Mouse (Mus musculus) monocyte, adult 5-6 weeks (primary cell): ENCODE measurements around the gene Polr3gl. TPM values are rescaled to one million over a fixed set of nuclear protein-coding genes. Genes with fewer than 3 reads are reported as not detected.

Source experiments
- ATAC-seq: fragments of 153-309, 156-312 bp; replicated peaks from 2 replicates; pipeline ENCODE4 v1.8.0; 2017; ENCODE audit warnings: mild to moderate bottlenecking; ENCODE audit not compliant: low TSS enrichment, insufficient number of reproducible peaks, severe bottlenecking, poor library complexity, low FRiP score
- total RNA-seq: library from RNA; stranded (forward); fragments of 200-1000, 200-491, 200-594 nt; gene quantifications from 3 replicates; pipeline ENCODE4 v1.2.3, GENCODE M21; 2017

The Polr3gl gene
- total RNA-seq, 1 experiment from 2014 or later = 84.0 TPM

DNA sequence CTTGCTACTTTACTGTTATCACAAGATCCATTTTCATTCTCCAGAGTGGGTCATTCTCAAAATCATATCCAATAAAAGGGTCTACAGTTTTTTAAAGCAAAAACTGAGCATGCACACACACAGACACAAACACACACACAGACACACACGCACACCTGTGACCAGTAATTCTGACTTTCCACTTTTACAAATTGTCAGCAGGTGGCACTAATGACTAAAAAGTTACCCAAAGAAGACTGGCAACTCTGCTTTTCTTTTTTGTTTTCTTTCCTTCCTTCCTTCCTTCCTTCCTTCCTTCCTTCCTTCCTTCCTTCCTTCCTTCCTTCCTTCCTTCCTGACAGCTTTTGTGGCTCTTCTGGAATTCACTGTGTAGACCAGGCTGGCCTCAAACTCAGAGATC, 48.4 kb downstream of the Polr3gl start:
- no peak for ATAC-seq

- ATAC-seq = no peak
Observed at GRCm38 (mm10) chr3:96543345-96543744, 50.6 kb downstream of the Polr3gl start.

- ATAC-seq = no peak
Observed at GRCm38 (mm10) chr3:96542554-96542953, 51.4 kb downstream of the Polr3gl start.

GRCm38 (mm10) chr3:96541328-96542078, 52.5 kb downstream of the Polr3gl start:
- ATAC-seq = no peak

DNA sequence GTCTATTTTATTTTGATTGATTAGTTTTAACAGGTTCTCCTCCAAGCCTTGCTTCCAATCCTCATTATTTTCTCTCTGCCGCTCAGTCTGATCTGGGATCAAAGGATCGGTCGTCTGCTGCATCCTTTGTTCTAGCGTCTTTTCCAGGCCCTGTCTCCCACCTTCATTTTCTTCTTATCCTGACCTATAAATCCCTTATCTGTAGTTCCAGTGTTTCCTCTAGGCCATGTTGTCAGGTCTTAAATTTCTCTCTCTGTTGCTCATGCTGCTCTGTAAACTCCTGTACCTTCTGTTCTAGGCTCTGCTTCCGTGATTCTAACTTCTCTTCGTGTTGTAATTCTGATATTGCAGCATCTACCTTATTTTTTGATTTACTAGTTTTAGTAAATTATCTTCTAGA, 53.2 kb downstream of the Polr3gl start:
- ATAC-seq = no peak

DNA sequence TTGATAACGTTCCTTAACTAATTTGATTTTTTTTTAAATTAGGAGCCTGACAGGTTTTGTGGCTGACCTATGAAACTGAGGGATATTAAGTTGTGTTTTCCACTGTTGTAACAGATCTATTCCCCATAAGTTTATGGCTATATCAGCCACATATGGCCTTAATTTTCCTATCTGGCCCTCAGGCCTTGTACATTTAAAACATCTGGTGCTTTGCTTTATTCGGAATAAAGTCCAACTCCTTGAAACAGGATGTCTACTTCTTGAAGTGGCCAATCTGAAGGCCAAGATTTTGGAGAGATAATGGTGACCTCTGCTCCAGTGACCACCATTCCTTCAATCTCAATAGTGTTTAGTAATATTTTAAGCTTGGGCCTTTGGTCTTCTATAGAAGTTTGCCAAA, 54.7 kb downstream of the Polr3gl start:
- no peak for ATAC-seq

- ATAC-seq = no peak
Observed at GRCm38 (mm10) chr3:96534300-96534699, 59.7 kb downstream of the Polr3gl start.

- no peak for ATAC-seq
Observed at GRCm38 (mm10) chr3:96532050-96532449, 61.9 kb downstream of the Polr3gl start.

DNA sequence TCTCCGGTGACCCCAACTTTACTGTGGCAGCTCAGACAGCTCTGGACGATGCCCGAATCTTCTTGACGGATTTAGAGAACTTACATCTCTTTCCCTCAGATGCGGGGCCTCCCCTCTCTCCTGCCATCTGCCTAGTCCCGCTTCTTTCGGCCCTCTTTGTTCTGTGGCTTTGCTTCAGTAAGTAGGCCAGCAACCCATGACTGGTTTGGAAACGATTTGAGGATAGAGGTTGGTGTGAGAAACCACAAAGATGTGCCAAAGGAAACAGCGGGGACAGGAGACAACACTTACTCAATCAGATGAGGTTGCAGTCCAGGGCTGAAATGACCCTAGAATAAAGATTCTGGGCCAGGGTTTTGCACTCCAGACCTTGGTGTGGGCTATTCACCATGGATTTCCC, 65.5 kb downstream of the Polr3gl start:
- ATAC-seq = no peak

Other genes with a start within 250 kb of the Polr3gl start
- not detected in 3 replicates for gene BC107364, start 141.9 kb downstream of the Polr3gl start, total RNA-seq
- gene Hfe2, start 69.0 kb downstream of the Polr3gl start, total RNA-seq = 0.64 TPM in 1 of 3 replicates, not detected in the others
- 575 to 636 TPM (median 578 TPM) in 3 replicates for gene Txnip, start 36.2 kb downstream of the Polr3gl start, total RNA-seq
- gene Gm16253, start 17.2 kb downstream of the Polr3gl start, total RNA-seq = not detected in 3 replicates
- gene Ankrd34a, start 2.5 kb upstream of the Polr3gl start, total RNA-seq = not detected in 3 replicates
- gene Lix1l, start 7.0 kb upstream of the Polr3gl start, total RNA-seq = 0.68 to 0.95 TPM in 2 of 3 replicates, not detected in the other
- gene Rbm8a, start 35.8 kb upstream of the Polr3gl start, total RNA-seq = 41.2 to 53.1 TPM (median 49.7 TPM) in 3 replicates
- gene Pex11b, start 41.2 kb upstream of the Polr3gl start, total RNA-seq = 11.2 to 27.1 TPM (median 22.5 TPM) in 3 replicates
- gene Gm42957, start 41.3 kb upstream of the Polr3gl start, total RNA-seq = 0.19 TPM in 1 of 3 replicates, not detected in the others
- gene Itga10, start 51.4 kb upstream of the Polr3gl start, total RNA-seq = 0.21 to 1.2 TPM (median 0.38 TPM) in 3 replicates
- gene Ankrd35, start 76.0 kb upstream of the Polr3gl start, total RNA-seq = 0.21 to 0.68 TPM (median 0.38 TPM) in 3 replicates
- 6.2 to 29.1 TPM (median 14.9 TPM) in 3 replicates for gene Pias3, start 102.2 kb upstream of the Polr3gl start, total RNA-seq
- 0.57 to 2.7 TPM in 2 of 3 replicates, not detected in the other for gene Nudt17, start 114.4 kb upstream of the Polr3gl start, total RNA-seq
- gene Polr3c, start 133.4 kb upstream of the Polr3gl start, total RNA-seq = 39.3 to 48.7 TPM (median 39.7 TPM) in 3 replicates
- 118 to 123 TPM (median 119 TPM) in 3 replicates for gene Rnf115, start 133.5 kb upstream of the Polr3gl start, total RNA-seq
- 0.39 TPM in 1 of 3 replicates, not detected in the others for gene Pdzk1, start 235.1 kb upstream of the Polr3gl start, total RNA-seq
- 1.3 to 22.5 TPM (median 7.6 TPM) in 3 replicates for gene Cd160, start 235.2 kb upstream of the Polr3gl start, total RNA-seq